Mouse (Mus musculus): ENCODE data around the gene Best2.

Gene Best2

DNA sequence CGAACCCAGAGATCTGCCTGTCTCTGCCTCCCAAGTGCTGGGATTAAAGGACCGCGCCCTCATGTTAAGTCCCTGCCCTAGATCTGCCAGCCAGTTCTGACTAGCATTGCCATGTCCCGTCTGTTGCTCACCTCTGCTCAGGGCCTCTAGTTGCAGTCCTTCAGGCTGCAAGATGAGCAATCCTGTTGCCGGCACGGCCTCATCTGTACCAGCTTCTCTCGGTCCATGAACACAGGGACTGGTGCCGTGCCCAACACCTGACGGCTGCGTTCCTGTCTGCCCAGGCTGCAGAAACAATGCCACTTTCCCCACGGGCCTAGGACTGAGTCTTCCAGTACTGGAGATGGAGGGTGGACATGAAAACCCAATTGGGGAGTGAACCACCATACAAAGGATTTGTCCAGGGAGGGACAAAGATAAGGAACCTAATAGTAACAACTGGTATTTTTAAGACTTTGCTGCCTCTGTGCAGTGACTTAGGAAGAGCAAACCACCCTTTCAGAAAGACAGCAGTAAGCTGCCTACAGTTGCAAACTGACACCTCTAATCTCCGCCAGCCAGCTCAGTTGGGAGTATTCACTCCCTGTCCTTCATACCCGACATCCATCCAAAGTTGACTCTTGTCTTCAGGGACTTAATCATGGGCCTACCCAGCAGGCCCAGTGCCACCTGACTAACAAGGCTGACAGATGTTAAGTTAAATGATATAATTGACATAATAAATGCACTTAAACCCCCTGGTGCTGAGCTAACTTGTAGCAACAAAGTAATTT, 46.6 kb downstream of the Best2 start:
- no peak for DNase-seq (ENCODE audit: low read depth, low spot score)

DNA sequence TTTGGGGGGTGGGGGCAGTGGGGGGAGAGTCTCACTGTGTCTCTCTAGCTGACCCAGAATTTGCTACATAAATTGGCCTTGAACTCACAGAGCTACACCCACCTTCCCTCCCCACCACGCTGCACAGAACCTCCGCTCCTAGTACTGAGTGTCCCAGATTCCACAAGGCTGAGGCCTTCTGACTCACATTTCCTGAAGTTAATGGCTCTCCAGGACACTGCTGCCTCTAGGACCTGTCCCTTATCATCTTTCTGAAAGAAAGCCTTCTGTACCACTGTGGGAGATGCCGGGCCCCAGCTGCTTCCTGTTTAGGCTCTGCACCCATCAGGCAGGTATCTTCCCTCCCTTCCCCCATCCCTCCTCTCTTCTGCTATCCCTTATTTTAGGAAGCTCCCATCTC, 47.7 kb downstream of the Best2 start:
- DNase-seq (ENCODE audit: low read depth, low spot score) = no peak

- DNase-seq (ENCODE audit: low read depth, low spot score) = peak; percentile 96
Measured at GRCm38 (mm10) chr8:84965731-84966291, 48.5 kb downstream of the Best2 start.

- no peak for DNase-seq (ENCODE audit: low read depth, low spot score)
Measured at GRCm38 (mm10) chr8:84963952-84964351, 50.4 kb downstream of the Best2 start.

GRCm38 (mm10) chr8:84959811-84960210, 54.5 kb downstream of the Best2 start:
- DNase-seq (ENCODE audit: low read depth, low spot score) = no peak

Measured in forelimb bud, embryonic 11.5 days (tissue).